Mouse (Mus musculus) ES-E14 (cell line): ENCODE data around the gene Clec10a. TPM values are rescaled to one million over a fixed set of nuclear protein-coding genes. Genes with fewer than 3 reads are reported as not detected.

Source experiments
- DNase-seq: peaks from one replicate; pipeline ENCODE4 v3.0.0-alpha.2; 2013; ENCODE audit warnings: low read depth, low spot score
- H3K27ac ChIP-seq: 2 replicates; pipeline ENCODE4 v1.5.1; 2012; ENCODE audit warnings: low read depth, mild to moderate bottlenecking, low read length, moderate library complexity, mixed read lengths; ENCODE audit not compliant: poor library complexity, insufficient read depth, severe bottlenecking
- H3K36me3 ChIP-seq: 2 replicates; pipeline ENCODE4 v1.6.1; 2012; ENCODE audit warnings: mild to moderate bottlenecking, low read length, moderate library complexity, mixed read lengths; ENCODE audit not compliant: control insufficient read depth, poor library complexity, insufficient read depth, severe bottlenecking
- H3K4me1 ChIP-seq, 2 experiments: fragments of 150-350 bp in 1 of 2; sonication (generic) in 1 of 2; 2 replicates each; pipeline ENCODE4 v1.6.1; 2012; ENCODE audit warnings: low read length in 2 of 2, mild to moderate bottlenecking in 1 of 2, mixed read lengths in 1 of 2; ENCODE audit not compliant: control insufficient read depth in 2 of 2, insufficient read depth in 2 of 2, poor library complexity in 1 of 2
- H3K4me3 ChIP-seq, 2 experiments: fragments of 150-350 bp in 1 of 2; sonication (generic) in 1 of 2; 2 replicates each; pipeline ENCODE4 v1.5.1; 2012; ENCODE audit warnings: low read length in 2 of 2, low read depth in 1 of 2, mild to moderate bottlenecking in 1 of 2, mixed read lengths in 1 of 2; ENCODE audit not compliant: insufficient read depth in 1 of 2, poor library complexity in 1 of 2, severe bottlenecking in 1 of 2
- H3K9ac ChIP-seq: 2 replicates; pipeline ENCODE4 v1.6.1; 2012; ENCODE audit warnings: low read depth, mild to moderate bottlenecking, low read length, mixed read lengths; ENCODE audit not compliant: poor library complexity, insufficient read depth, severe bottlenecking
- H3K9me3 ChIP-seq: fragments of 150-350 bp; sonication (generic); 2 replicates; pipeline ENCODE4 v1.6.1; 2012; ENCODE audit warnings: low read depth, mild to moderate bottlenecking, low read length; ENCODE audit not compliant: control insufficient read depth, insufficient read depth
- CHD2 ChIP-seq: IDR thresholded peaks from 2 replicates; pipeline ENCODE4 v1.6.1; 2014; ENCODE audit warnings: mild to moderate bottlenecking, low read depth, low read length, inconsistent platforms
- HCFC1 ChIP-seq: IDR thresholded peaks from 2 replicates; pipeline ENCODE4 v1.6.1; 2012; ENCODE audit warnings: low read length, inconsistent platforms, borderline replicate concordance; ENCODE audit not compliant: insufficient read depth
- MAFK ChIP-seq: IDR thresholded peaks from 2 replicates; pipeline ENCODE4 v1.6.1; 2014; ENCODE audit warnings: mild to moderate bottlenecking, low read depth, low read length, inconsistent platforms; ENCODE audit not compliant: insufficient read depth
- ZC3H11A ChIP-seq: IDR thresholded peaks from 2 replicates; pipeline ENCODE4 v1.6.1; 2012; ENCODE audit warnings: low read depth, mild to moderate bottlenecking, inconsistent platforms, low read length, borderline replicate concordance
- ZNF384 ChIP-seq: IDR thresholded peaks from 2 replicates; pipeline ENCODE4 v1.6.1; 2012; ENCODE audit warnings: low read depth, low read length, inconsistent platforms
- in situ Hi-C, 2 experiments: fragments of 600-800 bp; cut with MboI; formaldehyde crosslinking; loops; one replicate each; pipeline ENCODE4 v1.15.1; 2025; ENCODE audit warnings: low sequenced_read_pairs in 2 of 2, inconsistent platforms in 1 of 2; ENCODE audit not compliant: unreplicated experiment in 2 of 2
- total RNA-seq: library from RNA; depleted of rRNA; stranded (reverse); fragments of 300-350 nt; gene quantifications from 2 replicates; pipeline ENCODE4 v1.2.3, GENCODE M21; 2012

Clec10a gene
- total RNA-seq, 1 experiment, result 2.1 TPM

GRCm38 (mm10) chr11:70171181-70171580, 15.2 kb downstream of the Clec10a start:
- Histone ChIP-seq H3K4me3 (no peak overlapping the region), H3K27ac (no peak overlapping the region), H3K4me1 (no peaks in the 10 kb centered on the region), H3K9ac (no peak overlapping the region), H3K36me3 (no peaks in the 10 kb centered on the region), H3K9me3 (no peaks in the 10 kb centered on the region; the same call in 1 of the 2 replicates)
- no peak for DNase-seq
- TF ChIP-seq MAFK (no peak), HCFC1 (no peak), CHD2 (no peak), ZNF384 (no peak), ZC3H11A (no peak)
- in situ Hi-C loops, result loop anchor here in 1 of 2 experiments (10.0 kb wide), 1 partner anchor 116 kb away; the partner anchor contains the start of gene Asgr1

GRCm38 (mm10) chr11:70171847-70172246, 15.8 kb downstream of the Clec10a start:
- Histone ChIP-seq H3K4me1 (no peaks in the 10 kb centered on the region), H3K4me3 (no peak overlapping the region), H3K9ac (no peak overlapping the region), H3K9me3 (no peaks in the 10 kb centered on the region; the same call in 1 of the 2 replicates), H3K36me3 (no peaks in the 10 kb centered on the region), H3K27ac (no peak overlapping the region)
- in situ Hi-C loops, result loop anchor here in 1 of 2 experiments (10.0 kb wide), 1 partner anchor 117 kb away; the partner anchor contains the start of gene Asgr1
- DNase-seq, result peak; percentile 85
- TF ChIP-seq ZNF384, result no peak
- no peak for TF ChIP-seq CHD2
- peak; percentile 45; the same call in 1 of the 2 replicates for TF ChIP-seq ZC3H11A
- TF ChIP-seq MAFK, result no peak

GRCm38 (mm10) chr11:70172298-70172697, 16.3 kb downstream of the Clec10a start:
- Histone ChIP-seq H3K4me1 (no peaks in the 10 kb centered on the region), H3K9me3 (no peaks in the 10 kb centered on the region; the same call in 1 of the 2 replicates), H3K27ac (no peak overlapping the region), H3K4me3 (no peak overlapping the region), H3K9ac (no peak overlapping the region), H3K36me3 (no peaks in the 10 kb centered on the region)
- in situ Hi-C loops, result loop anchor here in 1 of 2 experiments (10.0 kb wide), 1 partner anchor 117 kb away; the partner anchor contains the start of gene Asgr1
- TF ChIP-seq ZC3H11A, result no peak
- DNase-seq, result peak; percentile 56

GRCm38 (mm10) chr11:70174491-70174890, 18.5 kb downstream of the Clec10a start:
- Histone ChIP-seq H3K4me1 (no peaks in the 10 kb centered on the region; a peak in 1 of 4 replicates), H3K9ac (no peak overlapping the region), H3K9me3 (no peaks in the 10 kb centered on the region; the same call in 1 of the 2 replicates), H3K4me3 (no peak overlapping the region), H3K27ac (no peak overlapping the region), H3K36me3 (no peaks in the 10 kb centered on the region)
- TF ChIP-seq ZNF384 (no peak), CHD2 (no peak), HCFC1 (no peak), ZC3H11A (no peak), MAFK (no peak)
- in situ Hi-C loops, result loop anchor here in 1 of 2 experiments (10.0 kb wide), 1 partner anchor 120 kb away; the partner anchor contains the start of gene Asgr1
- DNase-seq, result no peak

- Histone ChIP-seq H3K9me3 (no peaks in the 10 kb centered on the region; the same call in 1 of the 2 replicates), H3K4me3 (no peak overlapping the region), H3K36me3 (no peaks in the 10 kb centered on the region), H3K4me1 (no peaks in the 10 kb centered on the region; a peak in 1 of 4 replicates), H3K27ac (no peak overlapping the region), H3K9ac (no peak overlapping the region)
- DNase-seq, result peak; percentile 31
- 0 out of 2 replicates have a peak, but pooled peaks have one; percentile 23 for TF ChIP-seq ZC3H11A
- no peak for TF ChIP-seq HCFC1
- in situ Hi-C loops, result loop anchor here in 1 of 2 experiments (10.0 kb wide), 1 partner anchor 123 kb away; the partner anchor contains the start of gene Asgr1
Observed at GRCm38 (mm10) chr11:70177647-70178046, 21.6 kb downstream of the Clec10a start.
